Mouse (Mus musculus) forebrain, postnatal 0 days (tissue): ENCODE data around the gene 4930453N24Rik. TPM values are rescaled to one million over a fixed set of nuclear protein-coding genes. Genes with fewer than 3 reads are reported as not detected.

Experiments used
- ATAC-seq: fragments of 200-750 bp; cut with Nextera tagmentation; 2 replicates; pipeline ENCODE4 v1.8.0; 2017; ENCODE audit warnings: mild to moderate bottlenecking, moderate library complexity
- DNase-seq: peaks from one replicate; pipeline ENCODE4 v3.0.0-alpha.2; 2015
- H3K27ac ChIP-seq: fragments of 300-500 bp; sonication (generic); 2 replicates; pipeline ENCODE4 v1.5.1; 2014; ENCODE audit warnings: low read depth, mild to moderate bottlenecking, antibody characterized with exemption, low read length, moderate library complexity, mixed read lengths
- H3K27me3 ChIP-seq: fragments of 300-500 bp; sonication (generic); 2 replicates; pipeline ENCODE4 v1.6.1; 2014; ENCODE audit warnings: mild to moderate bottlenecking, low read length, mixed read lengths; ENCODE audit not compliant: insufficient read depth
- H3K36me3 ChIP-seq: fragments of 300-500 bp; sonication (generic); 2 replicates; pipeline ENCODE4 v1.6.1; 2014; ENCODE audit warnings: mild to moderate bottlenecking, moderate library complexity; ENCODE audit not compliant: insufficient read depth
- H3K4me1 ChIP-seq: fragments of 300-500 bp; sonication (generic); 2 replicates; pipeline ENCODE4 v1.6.1; 2014; ENCODE audit warnings: antibody characterized with exemption; ENCODE audit not compliant: insufficient read depth
- H3K4me2 ChIP-seq: fragments of 300-500 bp; sonication (generic); 2 replicates; pipeline ENCODE4 v1.6.1; 2014; ENCODE audit warnings: low read depth, mild to moderate bottlenecking, moderate library complexity
- H3K4me3 ChIP-seq: fragments of 300-500 bp; sonication (generic); 2 replicates; pipeline ENCODE4 v1.5.1; 2014; ENCODE audit warnings: low read depth, low read length, mixed read lengths
- H3K9ac ChIP-seq: fragments of 300-500 bp; sonication (generic); 2 replicates; pipeline ENCODE4 v1.6.1; 2014; ENCODE audit warnings: mild to moderate bottlenecking
- H3K9me3 ChIP-seq: fragments of 300-500 bp; sonication (generic); 2 replicates; pipeline ENCODE4 v1.6.1; 2016; ENCODE audit warnings: low read length
- CTCF ChIP-seq: sonication (generic); IDR thresholded peaks from 2 replicates; pipeline ENCODE4 v1.5.1; 2016; ENCODE audit warnings: antibody characterized with exemption, control low read depth, low read depth
- WGBS: fragments of 180-500 bp; shearing (Covaris S2); extraction: QIAGEN DNeasy Blood & Tissue Kit; methylation state at CpG from one replicate; pipeline ENCODE4 v1.1.7; 2014; 5-methylcytosine and 5-hydroxymethylcytosine counted together
- polyA plus RNA-seq: library from polyadenylated mRNA; unstranded; fragments of >200 nt; fragmentation: Nextera tagmentation; extraction: Ambion mirVana; gene quantifications from 2 replicates; pipeline ENCODE4 v1.2.1, GENCODE M21; 2015
- total RNA-seq: library from RNA; depleted of rRNA; stranded (reverse); fragments of >200 nt; gene quantifications from 2 replicates; pipeline ENCODE4 v1.2.3, GENCODE M21; 2014; rRNA removed

Gene 4930453N24Rik
- total and polyA plus RNA-seq, 2 experiments from 2014 or later = 18.2 to 24.8 TPM

DNA sequence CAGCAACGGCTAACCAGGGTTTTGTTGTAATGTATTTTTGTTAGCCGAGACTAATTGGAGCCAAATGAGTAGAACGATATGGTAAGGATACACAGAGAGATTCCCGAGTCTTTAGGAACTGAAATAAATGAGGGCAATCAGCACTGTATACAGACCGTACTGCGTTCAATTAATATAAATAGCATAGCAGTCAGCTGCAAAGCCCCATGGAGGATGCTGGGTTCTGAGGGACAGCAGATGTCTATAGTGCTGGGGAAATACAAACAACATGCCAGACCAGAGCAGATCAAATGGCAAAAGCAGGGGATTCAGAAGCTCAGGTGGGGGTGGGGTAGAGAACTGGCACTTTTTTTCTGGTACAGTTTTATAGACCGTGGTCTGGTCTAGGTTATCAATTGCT lies 51.9 kb downstream of the 4930453N24Rik start:
- 0 out of 2 replicates have a peak, but pooled peaks have one; percentile 50 for ATAC-seq
- no peak overlapping the region for H3K4me2 ChIP-seq
- H3K27ac ChIP-seq = no peak overlapping the region
- H3K4me1 ChIP-seq = 0 out of 2 replicates have a peak, but pooled peaks cover 3% of the 10 kb centered on the region
- WGBS = 42% methylated on average over 7 of the region's 7 CpGs
- no peak overlapping the region for H3K9ac ChIP-seq
- no peak for DNase-seq
- H3K36me3 ChIP-seq = no peaks in the 10 kb centered on the region
- TF ChIP-seq CTCF = no peak
- no peaks in the 10 kb centered on the region for H3K9me3 ChIP-seq
- H3K4me3 ChIP-seq = no peak overlapping the region
- no peaks in the 10 kb centered on the region for H3K27me3 ChIP-seq

DNA sequence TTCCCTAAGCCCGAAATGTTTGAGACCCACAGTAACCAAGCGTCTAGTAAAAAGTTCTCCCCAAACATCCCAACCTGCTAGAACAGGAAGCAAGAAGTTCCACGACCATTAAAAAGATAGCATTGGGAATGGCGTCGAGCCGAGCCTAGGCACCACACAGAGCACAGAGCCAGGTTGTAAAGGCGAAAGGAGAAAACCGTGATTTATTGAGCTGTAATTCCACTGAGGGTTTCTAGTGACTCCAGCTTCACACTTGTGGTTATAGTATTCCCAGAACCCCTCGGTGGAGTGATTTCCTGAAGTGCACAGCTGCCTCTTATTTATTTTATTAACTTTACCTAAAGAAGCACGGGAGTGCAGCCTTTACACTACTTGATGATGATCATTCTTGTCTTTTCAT lies 53.1 kb downstream of the 4930453N24Rik start:
- no peaks in the 10 kb centered on the region for H3K9me3 ChIP-seq
- no peak overlapping the region for H3K4me2 ChIP-seq
- no peaks in the 10 kb centered on the region for H3K4me1 ChIP-seq
- H3K27me3 ChIP-seq = no peaks in the 10 kb centered on the region
- H3K36me3 ChIP-seq = no peaks in the 10 kb centered on the region
- no peak for DNase-seq
- H3K4me3 ChIP-seq = no peak overlapping the region
- H3K27ac ChIP-seq = no peak overlapping the region
- H3K9ac ChIP-seq = no peak overlapping the region
- TF ChIP-seq CTCF = no peak
- ATAC-seq = no peak
- WGBS = 89% methylated on average over 10 of the region's 10 CpGs

DNA sequence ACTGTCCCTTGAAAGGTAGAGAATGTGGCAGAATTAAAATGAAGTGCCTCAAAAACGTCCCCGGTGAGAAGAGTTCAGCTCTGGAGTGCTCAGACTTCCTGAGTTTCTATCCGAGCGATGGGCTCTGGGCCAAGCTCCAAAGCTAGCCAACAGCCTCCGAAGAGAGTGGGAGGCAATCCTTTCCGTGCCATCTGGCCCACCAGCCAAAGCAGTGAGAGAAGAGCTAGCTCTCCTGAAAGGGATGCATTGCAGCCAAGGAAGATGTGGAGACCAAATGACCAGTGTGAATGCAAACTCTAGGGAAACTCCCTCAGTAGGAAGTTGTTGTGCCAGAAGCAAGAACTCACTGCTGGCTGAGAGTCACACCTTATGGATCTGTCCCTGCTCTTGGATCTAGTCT lies 59.1 kb downstream of the 4930453N24Rik start:
- WGBS = 27% methylated on average over 6 of the region's 6 CpGs
- Histone ChIP-seq H3K4me3 (no peak overlapping the region), H3K36me3 (no peaks in the 10 kb centered on the region), H3K4me1 (no peaks in the 10 kb centered on the region), H3K4me2 (no peak overlapping the region), H3K9me3 (no peaks in the 10 kb centered on the region), H3K27me3 (no peaks in the 10 kb centered on the region), H3K27ac (no peak overlapping the region), H3K9ac (no peak overlapping the region)
- DNase-seq = peak; percentile 65
- TF ChIP-seq CTCF = no peak
- ATAC-seq = peak; percentile 69

Other genes with a start within 250 kb of the 4930453N24Rik start
- not detected in 2 replicates for gene Csnka2ip, start 168.8 kb downstream of the 4930453N24Rik start, total RNA-seq
- gene Csnka2ip, start 168.8 kb downstream of the 4930453N24Rik start, polyA plus RNA-seq = not detected in 2 replicates
- 13.8 and 13.9 TPM in 2 replicates for gene Zfp654, start 80.5 kb upstream of the 4930453N24Rik start, total RNA-seq
- 2.2 and 2.6 TPM in 2 replicates for gene Zfp654, start 80.5 kb upstream of the 4930453N24Rik start, polyA plus RNA-seq
- gene Cggbp1, start 80.8 kb upstream of the 4930453N24Rik start, total RNA-seq = 79.0 and 82.9 TPM in 2 replicates
- 45.3 and 50.9 TPM in 2 replicates for gene Cggbp1, start 80.8 kb upstream of the 4930453N24Rik start, polyA plus RNA-seq